Mouse (Mus musculus) frontal cortex, postnatal 25 days (tissue): ENCODE results near the gene Narfl.
"Not testable (repeated sequence)": the region's sequence is repeated elsewhere in the genome, so short reads cannot be mapped to it uniquely, and the experiment has no call there.

Experiments used
- DNase-seq, 2 experiments: peaks; one replicate each; pipeline ENCODE4 v3.0.0; 2022; ENCODE audit warnings: low spot score in 2 of 2

Narfl gene

GRCm38 (mm10) chr17:25802825-25803517 is 29.4 kb downstream of the Narfl start:
- peak; percentile 62 to 63 for DNase-seq

- DNase-seq, result no peak
These were observed 32.9 kb downstream of the Narfl start for GRCm38 (mm10) chr17:25806507-25806906.

GRCm38 (mm10) chr17:25807452-25807851 is 33.9 kb downstream of the Narfl start:
- not testable (repeated sequence) for DNase-seq

- DNase-seq, result no peak
These were observed 34.5 kb downstream of the Narfl start for GRCm38 (mm10) chr17:25808028-25808427.

GRCm38 (mm10) chr17:25808789-25809605 is 35.4 kb downstream of the Narfl start, which contains the start of gene Fbxl16:
TSS of gene Fbxl16 (plus strand) at chr17:25809085.
- DNase-seq, result peak; percentile 77 to 82

GRCm38 (mm10) chr17:25809606-25810340 is 36.2 kb downstream of the Narfl start:
- DNase-seq, result no peak

GRCm38 (mm10) chr17:25810890-25811289 is 37.3 kb downstream of the Narfl start:
- no peak for DNase-seq

GRCm38 (mm10) chr17:25813471-25813870 is 39.9 kb downstream of the Narfl start:
- DNase-seq, result peak; percentile 65 to 74

GRCm38 (mm10) chr17:25817662-25818061 is 44.1 kb downstream of the Narfl start:
- DNase-seq, result no peak

- no peak for DNase-seq
These were observed 45.5 kb downstream of the Narfl start for GRCm38 (mm10) chr17:25818851-25819780.

- DNase-seq, result peak in 1 of 2 experiments; percentile 68
These were observed 49.9 kb downstream of the Narfl start, which contains the start of gene Wdr24 for GRCm38 (mm10) chr17:25823452-25823851. TSS of gene Wdr24 (plus strand) at chr17:25823627.

- DNase-seq, result no peak
These were observed 51.0 kb downstream of the Narfl start for GRCm38 (mm10) chr17:25824362-25825142.

GRCm38 (mm10) chr17:25825311-25825710 is 51.7 kb downstream of the Narfl start:
- DNase-seq, result no peak

- no peak for DNase-seq
These were observed 52.5 kb downstream of the Narfl start for GRCm38 (mm10) chr17:25825984-25826570.

- DNase-seq, result no peak
These were observed 53.4 kb downstream of the Narfl start for GRCm38 (mm10) chr17:25827011-25827410.

- no peak for DNase-seq
These were observed 54.1 kb downstream of the Narfl start for GRCm38 (mm10) chr17:25827546-25828222.

- DNase-seq, result no peak
These were observed 54.6 kb downstream of the Narfl start for GRCm38 (mm10) chr17:25828223-25828594.

- DNase-seq, result peak; percentile 73 to 75
These were observed 55.4 kb downstream of the Narfl start, which contains the start of gene Jmjd8 for GRCm38 (mm10) chr17:25828712-25829557. TSS of gene Jmjd8 (plus strand) at chr17:25828867.
